ENCODE assay signal across 1 mouse cellular context in genomic region chr19:47689592-47689991, GRCm38 (mm10).
TF ChIP-seq lines count a peak whose summit lies in the region.

No protein-coding gene starts in this region.

TF ChIP-seq in MEL, 35 proteins besides CTCF, POLR2A, EP300 and RAD21 (continued from another document):
- peak; percentile 77 for TF ChIP-seq MAX (IDR thresholded peaks at IDR 0.05; ENCODE audit: low read length)
- peak; percentile 28; the same call in 1 of the 2 replicates for TF ChIP-seq TCF12 (IDR thresholded peaks at IDR 0.05; ENCODE audit: low read depth, low read length)
- TF ChIP-seq ZMIZ1 (IDR thresholded peaks at IDR 0.05; ENCODE audit: low read depth, low read length), result no peak
- TF ChIP-seq MYB (IDR thresholded peaks at IDR 0.05; ENCODE audit: low read depth, low read length), result peak; percentile 53; the same call in 1 of the 2 replicates
- peak; percentile 49; the same call in 1 of the 2 replicates for TF ChIP-seq SIN3A (IDR thresholded peaks at IDR 0.05; ENCODE audit: low read length)
- no peak for TF ChIP-seq TBP (IDR thresholded peaks at IDR 0.05; ENCODE audit: low read depth, low read length)
- TF ChIP-seq GATA1 (IDR thresholded peaks at IDR 0.05; ENCODE audit: low read depth, low read length), result peak; percentile 86
- TF ChIP-seq HCFC1 (IDR thresholded peaks at IDR 0.05; ENCODE audit: low read depth, low read length), result 0 out of 2 replicates have a peak, but pooled peaks have one; percentile 12
- peak; percentile 75 for TF ChIP-seq RCOR1 (IDR thresholded peaks at IDR 0.05; ENCODE audit: low read depth, low read length)
- no peak for TF ChIP-seq JUND (IDR thresholded peaks at IDR 0.05; ENCODE audit: low read depth, low read length)
- TF ChIP-seq MXI1 (IDR thresholded peaks at IDR 0.05; ENCODE audit: low read depth, low read length), result peak; percentile 33; the same call in 1 of the 2 replicates
- peak in 1 of 2 experiments; percentile 54; a peak in 2 of 4 replicates for TF ChIP-seq USF2 (IDR thresholded peaks at IDR 0.05; ENCODE audit: borderline replicate concordance in 1 of 2, insufficient read depth in 1 of 2, low read depth in 1 of 2, low read length in 2 of 2)
- TF ChIP-seq BHLHE40 (IDR thresholded peaks at IDR 0.05; ENCODE audit: borderline replicate concordance, low read depth, low read length), result peak; percentile 94
